Mouse (Mus musculus) bone marrow macrophage, adult 2 months (primary cell): ENCODE results near the gene Pgls.

ENCODE experiments used
- CTCF ChIP-seq: IDR thresholded peaks from 2 replicates; pipeline ENCODE4 v1.5.1; 2012; ENCODE audit warnings: low read depth, mild to moderate bottlenecking, low read length, moderate library complexity
- POLR2A ChIP-seq: IDR thresholded peaks from 2 replicates; pipeline ENCODE4 v1.6.1; 2012; ENCODE audit warnings: mild to moderate bottlenecking, low read depth, low read length, borderline replicate concordance

GRCm38 (mm10) chr8:71645510-71645909, 53.5 kb downstream of the Pgls start:
- no peak for TF ChIP-seq CTCF
- no peak for TF ChIP-seq POLR2A
